Mouse (Mus musculus): Measurements from ENCODE around the gene Tiam2.

Gene Tiam2

GRCm38 (mm10) chr17:3560534-3560933 is 234.2 kb downstream of the Tiam2 start:
- DNase-seq (ENCODE audit: low read depth) = no peak

- no peak for DNase-seq (ENCODE audit: low read depth)
Observed at GRCm38 (mm10) chr17:3562405-3562804, 236.0 kb downstream of the Tiam2 start.

GRCm38 (mm10) chr17:3570876-3571275 is 244.5 kb downstream of the Tiam2 start:
- DNase-seq (ENCODE audit: low read depth) = peak; percentile 47
